Mouse (Mus musculus) monocyte, adult 2 months (primary cell): ENCODE results near the gene Rnf19b.

Experiments
- DNase-seq, 2 experiments: peaks; one replicate each; pipeline ENCODE4 v3.0.0; 2022; ENCODE audit warnings: low spot score in 2 of 2, low read depth in 1 of 2

Rnf19b gene

DNA sequence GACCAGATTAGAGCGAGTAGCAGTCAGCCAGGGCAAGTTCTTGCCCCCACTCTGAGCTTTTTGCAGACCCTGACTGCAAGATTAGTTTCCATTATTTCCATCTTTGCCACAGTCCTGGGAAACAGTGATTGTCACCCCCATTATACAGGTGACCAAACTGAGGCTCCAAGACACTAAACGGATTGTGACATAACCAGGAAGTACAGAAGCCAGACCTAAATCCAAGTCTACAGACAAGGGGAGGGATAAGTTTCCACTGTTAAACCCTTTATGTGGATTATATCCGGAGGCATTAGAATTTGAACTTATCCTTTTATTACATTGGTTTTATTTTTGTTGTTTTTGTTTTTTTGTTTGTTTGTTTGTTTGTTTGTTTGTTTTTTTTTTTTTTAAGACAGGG lies 23.8 kb upstream of the Rnf19b start:
- no peak for DNase-seq

DNA sequence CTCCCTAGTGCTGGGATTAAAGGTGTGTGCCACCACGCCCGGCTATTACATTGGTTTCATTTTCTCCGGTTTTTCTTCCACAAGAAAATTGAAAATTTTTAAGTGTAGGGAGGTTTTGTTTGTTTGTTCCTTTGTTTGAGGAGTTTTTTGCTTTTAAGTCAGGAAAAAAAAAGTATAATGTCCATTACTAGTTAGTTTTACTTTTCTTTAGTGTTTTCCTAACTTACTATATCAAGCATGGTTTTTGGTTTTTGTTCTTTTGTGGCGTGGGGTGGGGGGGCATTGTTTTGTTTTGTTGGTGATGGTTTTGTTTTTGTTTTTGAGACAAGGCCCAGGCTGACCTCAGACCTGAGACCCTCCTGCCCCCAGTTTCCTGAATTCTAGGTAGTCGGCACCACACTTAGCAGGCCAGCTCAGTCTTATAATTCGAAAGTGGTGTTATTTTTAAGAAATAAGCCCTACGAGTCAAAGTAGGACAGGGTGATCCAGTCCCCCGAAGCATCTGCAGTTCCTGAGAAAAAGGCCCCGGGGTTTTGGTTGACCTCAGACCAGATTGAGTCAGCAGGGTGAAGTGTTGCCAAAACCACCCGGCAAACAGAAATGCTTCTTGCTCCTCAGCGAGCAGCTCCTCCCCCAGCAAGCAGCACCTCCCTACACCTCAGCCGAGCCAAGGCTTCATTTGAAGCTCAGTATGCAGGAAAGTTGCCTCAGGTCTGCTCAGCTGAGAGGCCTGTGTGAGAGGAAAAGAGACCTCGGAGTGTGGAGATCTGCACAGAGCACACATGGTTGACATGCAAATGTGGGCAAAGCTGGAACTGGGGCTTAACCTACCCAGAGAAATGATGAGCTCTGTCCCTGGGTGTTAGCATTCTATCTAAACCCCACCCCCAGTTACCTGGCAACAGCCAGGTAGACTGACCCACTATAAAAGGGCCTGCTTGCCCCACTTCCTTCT lies 23.1 kb upstream of the Rnf19b start:
- peak; percentile 38 to 75 for DNase-seq

DNA sequence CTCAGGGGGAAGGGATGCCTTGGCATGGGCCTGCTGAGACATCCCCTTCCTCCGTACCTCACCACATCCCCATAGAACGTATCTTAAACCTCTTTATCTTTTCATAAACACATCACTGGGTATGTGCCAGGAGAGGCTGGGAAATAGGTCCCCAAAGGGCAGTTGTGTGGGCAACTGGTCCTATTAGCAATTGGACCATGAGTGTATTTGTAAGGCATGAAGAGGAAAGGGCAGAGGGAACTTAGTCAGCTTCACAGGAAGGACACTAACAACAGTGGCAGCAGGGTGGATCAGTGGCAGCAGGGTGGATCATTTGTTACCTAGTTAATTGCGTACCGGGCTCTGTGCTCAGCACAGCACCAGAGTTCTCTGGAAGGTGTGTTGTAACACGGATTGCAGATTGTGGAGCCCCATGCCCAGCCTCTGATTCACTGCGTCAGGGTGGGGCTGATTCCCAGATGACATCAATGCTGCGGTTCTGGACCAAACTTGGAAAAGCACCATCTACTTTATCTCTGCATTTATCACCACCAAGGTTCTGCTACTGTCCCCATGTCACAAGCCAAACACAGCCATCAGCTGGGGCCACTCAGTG lies 22.1 kb upstream of the Rnf19b start:
- DNase-seq = no peak

DNA sequence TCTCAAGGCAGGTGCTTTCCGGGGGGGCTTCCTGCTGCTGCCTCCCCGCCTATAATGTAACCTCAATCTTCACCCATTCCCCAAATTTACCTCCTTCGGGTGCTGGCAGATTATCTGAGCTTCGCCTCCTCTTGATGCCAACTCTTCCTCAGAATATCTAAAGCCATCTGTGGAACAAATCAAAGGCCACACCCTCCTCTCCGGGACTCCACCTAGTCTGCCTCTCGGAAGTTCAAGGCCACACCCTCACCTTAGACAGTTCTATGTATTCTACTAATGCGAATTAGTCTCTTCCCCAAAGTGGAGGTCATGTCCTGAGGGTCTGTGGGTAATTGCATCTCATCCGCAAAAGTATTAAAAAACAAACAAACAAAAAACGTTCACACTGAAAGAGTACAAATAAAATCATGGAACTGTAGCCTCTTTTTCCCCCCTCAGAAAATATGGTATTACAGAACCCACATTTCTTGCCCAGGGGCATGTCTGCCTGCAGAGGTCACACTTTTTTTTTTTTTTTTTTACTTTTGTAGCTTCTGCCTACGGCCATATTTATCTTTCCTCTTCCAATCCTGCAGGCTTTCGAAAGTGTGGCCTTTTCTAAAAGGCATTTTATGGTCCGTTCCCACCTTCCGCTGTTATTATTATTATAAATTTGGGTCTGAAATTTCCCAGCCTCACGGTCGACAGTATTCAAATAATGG lies 10.2 kb upstream of the Rnf19b start:
- DNase-seq = no peak

DNA sequence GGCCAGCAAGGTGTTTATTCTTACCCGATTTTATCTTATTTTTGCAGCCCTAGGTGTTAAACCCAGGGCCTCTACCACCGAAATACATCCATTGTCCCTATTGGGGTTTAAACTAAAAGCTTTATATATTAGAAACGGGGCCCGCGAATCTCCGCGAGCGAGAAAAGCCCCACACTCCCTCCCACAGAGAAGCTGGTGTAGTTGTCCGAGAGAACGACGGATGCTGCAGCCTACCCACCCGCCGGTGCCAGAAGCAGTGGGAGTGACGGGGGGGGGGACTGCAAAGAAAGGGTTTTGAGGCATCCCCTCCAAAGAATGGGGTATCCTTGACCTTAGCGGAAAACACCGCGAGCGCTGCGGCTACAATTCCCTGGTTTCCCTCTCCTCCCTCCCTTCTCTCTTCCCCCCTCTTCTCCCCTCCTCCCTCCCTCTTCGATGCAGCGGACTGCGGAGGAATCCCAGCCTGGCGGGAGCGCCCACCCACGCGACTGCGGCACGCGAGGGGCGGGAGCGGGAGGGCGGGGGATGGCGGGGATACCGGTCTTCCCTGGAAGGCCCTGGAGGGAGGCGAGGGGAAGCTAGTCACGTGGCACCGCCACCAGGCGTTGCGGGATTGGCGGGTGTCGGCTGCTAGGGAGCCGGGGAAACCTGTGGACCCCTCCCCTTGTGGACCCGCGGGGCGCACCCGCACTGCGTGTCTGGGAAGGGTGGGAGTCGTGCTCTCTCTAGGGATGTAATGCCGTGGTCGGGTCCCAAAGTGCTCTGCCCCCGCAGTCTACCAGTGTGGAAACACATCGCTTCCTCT lies 9.4 kb upstream of the Rnf19b start:
- peak in 1 of 2 experiments; percentile 58 for DNase-seq

DNA sequence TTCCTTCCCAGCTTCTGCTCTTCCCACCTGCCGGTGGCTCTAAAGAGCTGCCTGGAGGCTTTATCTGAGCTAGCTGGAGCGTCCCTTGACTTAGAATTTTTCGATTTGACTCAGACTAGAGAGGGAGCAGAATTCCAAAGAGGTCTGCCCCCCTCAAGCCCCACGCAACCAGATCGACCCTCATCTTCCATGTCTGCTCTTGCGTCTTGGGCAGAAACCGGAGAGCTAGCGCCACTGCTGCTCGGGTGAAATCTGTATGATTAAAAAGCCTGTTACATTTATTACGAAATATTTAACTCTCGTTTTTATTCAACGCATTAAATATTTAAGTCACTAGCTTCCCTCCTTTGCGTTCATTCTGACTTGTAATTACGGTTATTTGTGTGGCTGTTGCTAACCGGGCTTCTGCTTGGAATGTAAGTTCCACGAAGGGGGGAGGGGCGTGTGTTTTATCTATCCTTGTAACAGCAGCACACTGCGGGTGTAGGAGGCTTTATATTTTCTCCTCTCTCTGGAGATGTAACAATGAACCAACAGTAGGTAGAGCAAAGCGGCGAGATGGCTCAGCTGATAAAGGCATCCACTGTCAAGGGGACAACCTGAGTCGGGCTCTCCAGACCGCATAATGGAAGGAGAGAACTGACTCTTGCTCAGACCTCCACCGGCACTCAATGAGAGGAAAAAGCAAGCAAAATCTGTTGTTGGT lies 8.6 kb upstream of the Rnf19b start:
- DNase-seq = no peak

DNA sequence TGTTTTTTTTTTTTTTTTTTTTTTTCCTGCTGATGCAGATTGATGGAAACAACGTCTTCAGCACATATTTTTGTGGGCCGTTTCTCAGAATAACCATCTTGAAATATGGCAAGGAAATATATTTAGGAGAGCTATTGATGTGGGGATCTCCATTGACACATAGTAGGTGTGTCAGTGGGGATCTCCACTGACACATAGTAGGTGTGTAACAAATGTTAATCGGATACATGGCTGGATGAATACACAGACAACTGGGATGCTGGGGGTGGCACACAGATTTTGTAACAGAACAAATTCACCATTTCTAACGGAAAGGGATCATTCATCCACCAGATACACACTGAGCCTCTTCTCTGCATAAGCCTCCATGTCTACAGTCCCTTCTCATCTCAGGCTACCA lies 7.7 kb upstream of the Rnf19b start:
- no peak for DNase-seq

DNA sequence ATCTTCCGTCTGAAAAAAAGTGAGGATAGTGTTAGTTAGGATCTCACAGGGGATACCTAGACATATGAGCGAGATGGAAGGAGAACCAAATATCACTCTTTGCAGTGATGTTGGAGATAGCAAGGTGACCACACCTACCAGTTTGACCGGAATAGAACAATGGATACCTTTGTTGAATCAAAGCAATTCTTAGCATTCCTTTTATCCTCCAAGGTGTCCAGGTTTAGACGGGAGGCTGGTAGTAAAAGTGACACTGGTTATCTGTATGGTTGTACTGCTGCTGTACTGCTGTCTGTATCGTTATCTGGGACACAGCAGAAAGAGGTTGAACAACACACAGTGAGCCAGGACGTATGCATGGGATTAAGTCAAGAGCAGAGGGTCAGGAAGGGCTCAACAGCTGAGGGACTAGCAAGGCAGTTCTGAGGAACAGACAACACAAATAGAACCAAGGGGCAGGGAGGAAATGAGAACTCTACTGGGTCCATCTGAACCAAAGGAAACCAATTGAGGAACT lies 7.1 kb upstream of the Rnf19b start:
- no peak for DNase-seq

DNA sequence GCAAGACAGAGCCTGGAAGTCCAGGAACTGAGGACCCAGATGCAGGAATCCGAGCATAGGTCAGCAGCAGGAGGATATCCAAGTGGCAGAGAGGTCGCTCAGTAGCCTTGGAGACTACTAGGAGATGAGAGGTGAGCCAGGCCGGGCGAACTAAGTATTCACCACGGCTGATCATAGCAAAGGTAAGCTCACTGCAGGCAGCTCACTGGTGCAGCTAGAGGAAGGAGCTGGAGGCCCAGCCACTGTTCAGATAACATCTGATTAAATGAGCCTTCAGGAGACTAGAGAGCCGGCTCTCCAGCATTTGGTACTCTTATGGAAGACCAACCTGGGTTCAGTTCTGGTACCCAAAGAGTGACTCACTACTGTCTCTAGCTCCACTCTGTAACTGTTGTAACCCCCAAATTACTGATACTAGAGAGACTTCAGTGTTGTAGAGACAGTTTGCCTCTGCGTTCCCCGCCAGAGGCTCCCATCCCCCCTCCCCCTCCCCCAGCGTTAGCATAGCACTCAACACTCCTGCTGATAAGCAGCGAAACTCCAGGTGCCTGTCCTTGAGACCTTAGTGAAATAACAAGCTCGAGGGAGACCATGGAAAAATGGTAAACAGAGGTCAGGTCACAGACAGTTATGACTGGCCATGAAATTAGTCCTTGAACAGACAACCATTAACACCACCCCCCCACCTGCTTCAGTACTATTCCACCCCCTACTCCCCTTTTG lies 6.4 kb upstream of the Rnf19b start:
- DNase-seq = no peak

DNA sequence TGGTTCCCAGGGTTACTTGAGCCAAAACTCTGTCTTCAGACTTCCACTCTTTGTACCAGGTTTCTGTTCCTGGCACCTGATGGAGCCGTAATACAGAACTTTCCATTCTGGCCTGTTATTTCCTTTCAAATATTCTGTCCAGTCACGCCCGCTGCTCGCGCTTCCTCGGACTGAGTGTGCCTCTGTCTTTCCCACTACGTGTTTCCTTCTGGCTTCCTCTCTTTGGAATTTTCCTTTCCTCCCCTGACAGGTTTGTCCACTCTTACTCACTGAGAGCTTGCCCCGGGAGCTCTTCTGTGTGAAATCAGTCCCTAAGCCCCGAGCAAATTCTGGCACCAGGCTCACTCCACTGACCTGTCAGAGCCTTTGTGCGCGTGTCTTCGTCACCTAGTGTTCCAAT lies 3.3 kb upstream of the Rnf19b start:
- no peak for DNase-seq

DNA sequence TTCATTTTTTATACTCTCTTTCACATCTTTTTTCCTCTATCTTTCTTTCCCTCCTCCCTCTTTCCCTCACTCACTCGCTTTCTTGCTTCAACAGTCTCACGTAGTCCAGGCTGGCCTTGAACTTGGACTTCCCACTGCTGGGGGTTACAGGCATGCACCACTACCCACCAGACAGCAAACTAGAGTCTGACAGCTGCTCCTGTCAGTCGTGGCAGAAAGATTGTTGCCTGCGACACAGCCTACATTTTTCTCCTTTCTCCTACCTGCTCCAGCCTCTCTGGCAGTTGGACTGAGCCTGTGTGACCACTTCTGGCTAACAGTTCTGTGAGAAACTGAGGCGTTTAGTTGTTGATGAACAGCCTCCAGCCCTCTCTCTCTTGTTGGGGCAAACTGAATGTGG lies 2.5 kb upstream of the Rnf19b start:
- DNase-seq = no peak

DNA sequence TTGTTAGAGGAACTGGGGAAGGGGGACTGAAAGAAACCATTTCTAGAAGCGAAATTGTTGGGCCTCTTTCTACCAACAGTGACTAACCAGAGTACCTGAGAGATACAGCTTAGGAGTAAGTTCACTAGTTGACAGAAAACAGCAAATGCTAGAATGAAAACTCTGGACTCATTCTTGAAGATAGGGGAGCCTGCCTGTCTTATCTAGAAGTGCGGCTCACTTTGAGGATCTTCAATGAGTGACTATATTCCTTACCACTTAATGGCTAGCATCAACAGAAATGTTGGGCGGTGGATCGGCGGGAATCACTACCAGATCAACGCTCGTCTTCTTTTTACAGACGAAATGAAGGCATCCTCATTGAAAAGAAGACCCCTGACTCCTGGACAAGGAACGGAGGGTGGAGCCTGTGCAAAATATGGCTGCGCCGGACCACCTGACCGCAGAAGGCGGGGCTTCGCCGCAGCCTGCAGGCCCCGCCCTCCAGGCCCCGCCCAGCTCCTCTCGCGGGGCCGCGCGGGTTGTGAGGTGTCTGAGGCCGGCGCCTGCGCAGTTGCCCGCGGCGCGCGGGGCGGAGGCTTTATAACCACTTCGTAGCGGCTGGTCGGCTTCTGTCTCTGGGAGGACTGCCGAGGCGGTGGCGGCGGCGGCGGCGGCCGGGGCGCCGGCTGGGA lies 401 bp upstream of the Rnf19b start:
- DNase-seq = peak; percentile 86 to 95

DNA sequence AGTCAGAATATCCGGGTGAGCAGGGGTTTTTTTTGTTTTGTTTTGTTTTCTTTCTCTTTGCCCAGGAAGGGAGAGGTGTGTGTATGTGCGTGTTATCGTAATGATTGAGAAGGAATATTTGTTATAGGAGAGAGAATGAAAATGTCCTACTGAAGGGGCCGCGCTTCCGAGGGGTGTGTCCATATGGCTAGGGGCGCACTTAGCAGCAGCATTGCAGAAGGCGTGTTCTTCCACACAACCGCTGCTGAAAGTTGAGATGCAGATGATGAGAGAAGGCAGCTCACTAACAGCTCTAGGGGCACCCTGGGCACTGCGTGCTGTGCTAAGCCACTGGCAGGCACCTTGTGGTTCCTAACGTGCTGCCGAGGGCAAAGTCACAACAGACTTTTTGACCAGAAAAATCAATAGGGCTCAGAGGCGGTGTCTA lies 1.1 kb downstream of the Rnf19b start:
- DNase-seq = no peak

DNA sequence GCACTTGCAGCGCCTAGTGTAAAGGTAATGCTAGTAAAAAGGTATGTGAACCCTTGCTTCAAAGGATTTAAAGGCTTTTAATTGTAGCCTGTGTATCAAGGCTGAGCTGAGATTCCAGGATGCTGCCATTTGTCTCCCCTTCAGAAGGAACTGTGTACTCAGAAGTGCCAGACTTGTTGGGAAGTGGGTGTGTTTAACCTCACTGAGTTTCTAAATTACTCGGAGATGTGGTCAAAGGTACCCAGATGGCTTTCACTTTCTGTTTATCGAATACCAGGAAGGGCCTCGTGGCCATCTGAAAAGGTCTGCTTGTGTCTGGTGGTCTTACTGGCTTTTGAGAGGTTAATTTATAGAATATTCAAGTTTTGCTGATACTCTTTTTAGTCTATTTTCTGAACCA lies 1.9 kb downstream of the Rnf19b start:
- no peak for DNase-seq

DNA sequence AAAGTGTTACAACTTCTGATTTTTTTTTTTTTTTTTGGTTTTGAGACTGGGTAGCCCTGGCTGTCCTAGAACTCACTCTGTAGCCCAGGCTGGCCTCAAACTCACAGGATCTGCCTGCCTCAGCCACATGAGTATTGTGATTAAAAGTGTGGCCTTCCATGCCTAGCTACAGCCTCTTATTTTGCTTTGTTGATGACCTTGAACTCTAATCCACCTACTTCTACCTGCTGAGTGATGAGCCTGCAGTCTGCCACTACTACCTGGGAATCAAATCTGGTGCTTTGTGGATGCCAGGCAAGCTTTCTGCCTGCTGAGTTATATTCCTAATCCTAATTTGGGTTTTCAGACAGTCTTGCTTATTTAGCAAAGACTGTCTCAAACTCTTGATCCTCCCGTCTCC lies 3.4 kb downstream of the Rnf19b start:
- no peak for DNase-seq

DNA sequence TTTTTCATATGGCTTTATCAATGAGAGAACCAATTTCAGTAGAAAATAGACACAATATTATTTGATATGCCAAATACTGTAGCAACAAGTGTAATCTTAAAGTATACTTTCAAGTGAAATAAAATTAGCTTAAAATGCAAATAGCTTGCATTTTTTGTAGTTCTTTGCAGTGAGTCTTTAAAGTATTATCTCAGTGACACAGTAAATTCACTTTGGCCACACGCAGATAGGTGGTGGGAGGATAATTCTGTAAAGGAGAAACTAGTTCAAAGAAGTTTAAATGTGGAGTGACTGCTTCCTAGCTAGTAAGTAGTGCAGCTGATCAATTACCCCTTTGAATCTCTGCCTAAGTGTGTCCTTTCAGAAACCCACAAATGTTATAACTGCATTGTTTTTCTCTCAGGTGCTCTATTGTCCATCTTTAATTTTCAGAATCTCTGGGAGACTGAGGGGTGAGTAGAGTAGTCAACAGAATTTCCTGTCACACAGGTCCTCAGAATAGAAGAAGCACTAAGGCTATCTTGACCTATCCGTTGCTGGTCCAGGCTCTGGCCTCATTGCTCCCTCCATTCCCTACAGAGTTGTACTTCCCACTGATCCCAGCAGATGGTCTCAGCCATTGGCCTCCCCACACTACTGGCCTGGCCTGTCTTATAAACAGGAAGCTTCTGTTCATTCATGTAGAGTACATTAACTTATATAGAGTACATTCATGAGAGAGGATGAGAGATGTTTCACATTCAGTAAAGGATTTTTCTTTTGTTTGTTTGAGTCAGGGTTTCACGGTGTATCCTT lies 4.4 kb downstream of the Rnf19b start:
- no peak for DNase-seq

DNA sequence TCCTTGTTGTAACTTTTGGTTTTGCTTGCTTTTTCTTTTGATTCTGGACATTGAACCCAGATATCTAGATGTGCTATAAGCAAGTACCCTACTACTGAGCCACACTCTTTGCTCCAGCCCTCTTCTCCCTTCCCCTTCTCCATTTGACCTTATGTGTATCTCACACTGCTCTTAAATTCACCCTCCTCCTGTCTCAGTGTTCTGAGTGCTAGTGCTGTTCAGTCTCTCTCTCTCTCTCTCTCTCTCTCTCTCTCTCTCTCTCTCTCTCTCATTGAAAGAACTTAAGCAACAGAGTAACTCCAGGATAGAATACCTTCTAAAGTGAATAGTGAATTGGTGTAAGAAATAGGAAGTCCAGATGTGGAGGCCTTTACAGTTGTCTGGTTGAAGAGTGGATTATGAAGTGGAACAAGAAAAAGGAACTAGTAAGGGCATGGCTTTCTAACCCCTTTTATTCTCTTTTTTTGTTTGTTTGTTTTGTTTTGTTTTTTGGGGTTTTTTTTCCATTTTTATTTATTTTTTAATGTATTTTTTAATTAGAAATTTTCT lies 7.7 kb downstream of the Rnf19b start:
- no peak for DNase-seq
